Mouse (Mus musculus) kidney, postnatal 14 days (tissue): ENCODE data around the gene Rc3h2.

Source experiments
- DNase-seq: peaks from one replicate; pipeline ENCODE4 v3.0.0; 2022; ENCODE audit warnings: mixed read lengths

The Rc3h2 gene

DNA sequence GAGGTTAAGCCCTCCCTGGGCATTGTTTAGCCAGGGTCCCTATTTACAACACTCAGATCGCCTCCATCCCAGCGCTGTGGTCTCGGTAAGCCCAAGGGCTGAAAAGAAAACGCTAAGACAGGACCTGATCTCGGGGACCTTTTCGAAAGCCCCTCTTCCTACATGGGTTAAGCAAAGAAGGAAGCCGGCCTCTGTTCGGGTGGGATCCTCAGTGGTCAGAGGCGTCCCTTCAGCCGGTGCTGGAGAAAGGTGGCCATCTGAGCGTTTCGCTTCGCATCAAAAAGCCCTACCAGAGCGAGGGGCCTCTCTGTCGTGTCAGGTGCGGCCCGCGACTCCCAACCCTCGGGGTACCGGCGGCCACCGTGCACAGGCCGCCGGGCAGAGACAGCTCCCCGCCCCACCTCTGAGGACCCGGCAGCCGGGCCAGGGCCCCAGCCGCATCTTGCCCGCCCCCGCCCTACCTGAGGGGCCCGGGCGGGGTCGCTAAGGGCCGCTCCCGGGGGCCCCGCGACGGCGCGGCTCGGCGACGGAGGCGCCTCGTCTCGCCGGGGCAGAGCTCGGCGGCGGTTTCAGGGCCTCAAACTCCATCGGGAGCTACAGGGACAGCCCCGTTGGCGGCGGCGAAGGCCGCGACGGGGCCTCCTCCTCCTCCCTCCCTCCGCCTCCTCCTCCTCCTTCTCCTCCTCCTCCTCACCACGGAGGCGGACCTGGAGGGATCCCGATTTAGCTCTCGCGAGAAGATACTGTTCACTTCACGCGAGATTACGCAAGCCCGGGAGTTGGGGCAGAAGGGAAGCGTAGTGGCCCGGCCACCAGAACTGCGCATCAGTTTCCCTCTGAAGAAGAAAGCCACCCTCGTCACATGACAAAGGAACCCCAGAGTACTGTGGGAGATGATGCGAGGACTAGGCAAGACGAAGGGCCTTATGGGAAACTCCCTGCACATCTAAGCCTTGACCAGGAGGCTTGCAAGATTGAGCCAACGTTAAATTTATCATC lies at the start of gene Rc3h2:
Gene Rc3h2, minus strand, starts transcription at position 598 of the 999 bp plus-strand sequence.
- DNase-seq = peak; percentile 96

DNA sequence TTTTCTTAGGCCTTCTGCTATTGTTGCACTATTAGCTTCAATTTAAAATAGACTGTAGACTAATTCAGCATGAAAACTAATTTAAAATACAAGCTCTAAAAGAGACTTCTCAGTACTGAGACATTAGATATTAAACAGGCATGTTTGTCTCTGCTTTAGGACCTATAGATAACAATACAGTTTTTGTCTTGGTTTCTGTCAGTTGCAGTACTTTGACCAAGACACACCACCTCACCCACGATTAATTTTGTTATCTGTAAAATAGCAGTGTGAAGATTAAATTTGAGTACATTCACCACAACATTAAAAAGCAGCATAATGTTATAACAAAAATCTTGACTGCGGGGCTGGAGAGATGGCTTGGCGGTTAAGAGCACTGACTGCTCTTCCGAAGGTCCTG lies 43.6 kb upstream of the Rc3h2 start:
- no peak for DNase-seq

DNA sequence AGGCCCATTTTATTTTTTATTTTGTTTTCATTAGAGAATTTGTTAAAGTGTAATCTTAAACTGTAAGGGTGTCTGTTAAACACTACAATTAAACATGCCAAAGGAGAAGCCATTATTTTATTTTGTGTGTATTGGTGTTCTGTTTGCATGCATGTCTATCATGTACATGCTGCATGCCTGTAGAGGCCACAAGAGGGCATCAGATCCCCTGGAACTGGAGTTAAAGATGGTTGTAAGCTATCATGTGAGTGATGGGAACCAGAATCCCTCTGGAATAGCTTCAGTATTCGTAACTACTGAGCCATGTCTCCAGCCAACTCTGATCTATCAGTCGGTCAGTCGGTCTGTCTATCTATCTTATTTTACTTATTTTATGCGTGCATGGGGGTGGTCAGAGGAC lies 38.0 kb upstream of the Rc3h2 start:
- no peak for DNase-seq

DNA sequence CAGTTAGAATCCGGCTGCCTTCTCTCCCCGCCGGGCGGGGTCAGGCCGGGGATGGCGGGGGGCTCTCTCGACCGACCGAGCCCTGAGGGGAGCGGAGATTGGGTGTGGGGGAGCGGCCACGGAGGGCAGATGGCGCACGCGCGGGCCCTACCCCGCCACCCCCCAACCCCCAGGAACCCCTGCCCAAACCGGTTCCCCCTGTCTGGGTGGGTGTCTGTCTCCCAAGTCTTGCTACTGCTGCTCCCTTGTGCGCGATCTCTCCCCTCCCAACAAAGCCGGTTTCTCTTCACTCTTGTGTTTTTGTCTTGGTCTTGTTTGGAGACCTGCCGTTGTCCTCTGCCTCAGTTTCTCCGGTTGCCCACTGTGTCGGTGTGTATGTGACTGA lies 29.7 kb upstream of the Rc3h2 start:
- DNase-seq = no peak

DNA sequence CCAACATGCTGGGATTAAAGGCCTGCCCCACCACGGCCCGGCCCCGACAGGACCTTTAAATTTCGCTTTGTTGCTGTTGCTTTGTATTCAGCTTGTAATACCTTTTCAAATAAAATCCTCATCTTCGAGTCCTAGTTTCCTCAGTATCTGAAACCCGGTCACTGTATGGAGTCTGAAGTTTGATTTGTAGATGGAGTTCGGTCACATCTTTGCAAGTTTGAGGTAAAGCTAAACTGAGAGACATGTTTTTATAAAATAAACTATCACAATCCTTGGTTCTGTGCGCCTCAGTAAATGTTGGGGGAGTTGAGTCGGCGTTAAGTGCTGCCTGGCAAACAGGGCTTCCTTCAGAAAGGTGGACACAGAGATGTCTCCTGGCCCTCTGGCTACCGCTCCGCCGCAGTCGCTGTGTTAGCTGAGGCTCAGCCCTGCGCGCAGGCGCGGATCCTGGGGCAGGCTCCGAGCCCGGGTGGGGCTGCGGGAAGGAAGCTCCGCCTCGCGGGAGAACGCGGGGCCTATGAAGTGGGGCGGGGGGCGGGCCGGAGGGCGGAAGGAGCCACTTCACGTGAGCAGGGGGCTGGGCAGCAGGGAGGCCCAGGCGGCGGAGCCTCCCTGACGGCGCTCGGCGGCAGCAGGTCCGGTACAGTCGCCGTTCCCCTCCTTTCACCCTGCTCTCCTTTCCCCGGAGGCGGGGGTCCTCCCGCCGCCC lies 29.1 kb upstream of the Rc3h2 start:
- peak; percentile 96 for DNase-seq

DNA sequence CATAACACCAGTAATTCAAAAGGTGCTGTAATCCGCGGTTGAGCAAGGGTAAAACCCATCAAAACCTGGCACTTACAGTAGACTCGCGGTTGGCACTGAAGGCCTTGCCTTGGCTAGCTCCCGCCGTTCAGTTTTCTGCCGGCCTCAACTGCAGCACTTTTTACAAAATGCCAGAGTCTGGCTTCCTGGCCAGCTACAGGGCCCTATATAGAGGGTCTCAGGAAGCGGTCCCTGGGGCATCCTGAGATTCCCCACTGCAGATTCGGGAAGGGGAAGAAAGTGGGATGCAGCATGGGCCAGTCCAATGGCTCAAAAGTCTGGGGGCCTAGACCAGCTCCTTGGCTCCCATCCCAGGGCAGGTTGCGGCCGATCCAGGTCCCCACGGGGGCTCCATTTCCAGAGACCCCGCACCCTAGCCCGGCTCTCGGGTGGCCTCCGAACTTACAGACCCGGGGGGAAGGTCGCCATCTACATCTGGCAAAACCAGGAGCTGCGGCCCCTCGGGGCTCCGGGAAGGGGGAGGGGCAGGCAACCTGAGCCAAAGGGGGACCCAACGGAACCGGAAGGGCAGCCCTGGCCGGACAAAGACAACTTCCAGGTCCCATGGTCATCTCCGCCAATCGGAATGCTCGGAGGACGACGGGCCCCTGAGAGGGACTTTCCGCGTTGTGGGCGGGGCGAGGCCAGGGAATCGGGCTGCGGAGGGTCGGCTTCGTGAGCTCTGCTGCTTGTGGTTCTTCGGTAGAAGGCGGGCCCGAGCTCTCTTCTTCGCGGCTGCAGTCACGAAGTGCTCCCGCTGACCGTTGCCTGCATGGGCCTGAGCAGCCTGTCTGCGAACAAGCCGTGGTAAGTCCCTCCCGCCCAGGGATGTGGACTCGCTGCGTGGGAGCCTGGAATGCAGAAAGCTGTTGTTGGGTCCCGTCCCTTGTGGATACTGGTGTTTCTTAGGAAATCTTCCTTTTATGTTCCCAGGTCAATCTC lies 20.2 kb upstream of the Rc3h2 start, which contains the start of the genes Zbtb26, Zbtb6 and Rabgap1:
Gene Zbtb26, minus strand, starts transcription at position 525 of the 981 bp plus-strand sequence.
Gene Zbtb6, minus strand, starts transcription at position 561 of the 981 bp plus-strand sequence.
Gene Rabgap1, plus strand, starts transcription at position 669 of the 981 bp plus-strand sequence.
- peak; percentile 97 for DNase-seq

DNA sequence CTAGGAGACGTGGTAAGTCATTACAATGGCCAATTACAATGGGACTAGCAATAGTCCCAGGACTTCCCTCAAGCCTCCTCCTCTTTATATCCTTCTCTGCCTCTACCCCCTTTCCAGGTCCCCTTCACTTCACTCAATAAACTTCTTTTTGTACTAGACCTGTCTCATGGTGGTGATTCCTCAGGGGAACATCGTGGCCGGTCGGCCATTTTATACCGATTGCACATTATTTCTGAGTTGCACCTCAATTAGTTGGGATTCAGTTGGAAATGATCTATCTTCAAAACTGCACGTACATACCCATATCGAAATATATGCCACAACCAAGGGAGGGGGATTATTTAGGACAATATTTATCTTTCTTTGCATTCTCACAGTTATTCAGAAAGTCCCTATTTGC lies 8.9 kb upstream of the Rc3h2 start:
- no peak for DNase-seq

DNA sequence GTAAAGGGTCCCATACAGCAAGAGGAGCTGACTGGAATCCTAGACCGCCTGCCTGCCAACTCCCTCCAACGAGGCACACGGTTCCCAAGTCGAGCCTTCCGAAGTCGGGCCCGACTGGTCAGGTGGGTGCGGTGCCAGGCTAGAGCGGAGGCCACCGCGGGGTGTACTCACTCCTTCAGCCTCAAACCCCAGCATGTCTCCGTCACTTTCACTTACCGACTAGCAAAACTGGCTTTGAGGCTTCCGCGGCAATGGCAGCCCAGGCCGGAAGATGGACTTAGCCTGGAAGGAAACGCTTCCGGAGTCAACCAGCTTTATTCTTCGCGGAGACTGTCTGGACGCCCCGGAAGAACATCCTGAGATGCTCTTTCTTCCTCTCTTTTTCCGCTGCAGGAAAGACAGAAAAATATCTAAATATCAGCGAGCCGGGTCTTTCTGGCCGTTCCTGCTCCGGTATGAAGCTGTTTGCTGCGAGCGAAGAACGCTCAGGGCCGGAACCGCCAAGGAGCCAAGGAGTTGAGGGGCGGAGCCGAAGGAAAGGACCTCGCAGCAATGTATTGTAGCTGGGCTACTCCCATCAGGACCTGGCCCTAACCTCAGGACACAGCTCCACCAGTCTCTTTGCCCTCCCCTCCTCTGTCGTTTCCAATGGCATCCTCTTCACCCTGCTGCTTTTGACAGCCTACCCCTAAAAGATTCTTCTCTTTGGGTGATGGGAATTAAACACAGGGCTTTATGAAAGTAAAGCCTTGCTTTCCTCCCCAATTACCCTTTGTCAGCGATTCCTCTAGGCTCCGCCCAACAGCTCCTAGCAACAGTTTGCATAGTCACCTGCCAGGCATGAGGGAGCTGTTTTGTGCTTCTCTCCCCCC lies 8.1 kb upstream of the Rc3h2 start:
- DNase-seq = peak; percentile 92

DNA sequence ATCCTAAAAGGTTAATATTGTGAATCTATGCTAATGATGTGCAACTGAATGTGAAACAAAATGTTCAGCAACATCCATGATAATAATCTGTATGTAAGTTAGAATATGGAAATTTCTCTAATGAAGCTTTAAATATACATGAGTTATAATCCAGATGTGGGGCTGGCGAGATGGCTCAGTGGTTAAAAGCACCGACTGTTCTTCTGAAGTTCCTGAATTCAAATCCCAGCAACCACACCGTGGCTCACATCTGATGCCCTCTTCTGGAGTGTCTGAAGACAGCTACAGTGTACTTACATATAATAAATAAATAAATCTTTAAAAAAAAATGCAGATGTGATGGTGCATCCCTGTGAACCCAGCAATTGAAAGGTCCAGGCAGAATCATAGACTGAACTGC lies 968 bp upstream of the Rc3h2 start:
- no peak for DNase-seq

DNA sequence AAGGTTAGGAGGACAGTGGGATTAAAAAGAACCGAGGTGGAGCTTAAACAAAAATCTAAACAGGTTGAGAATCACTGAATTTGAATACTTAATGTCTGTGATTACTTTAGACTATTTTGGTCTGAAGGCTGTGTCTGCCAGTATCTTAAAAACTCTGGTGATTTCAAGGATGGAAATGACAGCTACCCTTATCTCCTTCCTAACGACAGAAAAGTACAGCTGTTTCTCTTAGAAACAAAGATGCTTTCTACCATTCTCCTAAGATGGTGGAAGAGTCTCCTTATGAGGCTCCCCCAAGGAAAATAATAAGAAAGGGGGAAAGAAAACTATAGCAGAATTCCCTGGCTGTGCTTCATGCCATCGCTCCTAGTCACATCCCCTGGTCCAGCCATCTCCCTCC lies 800 bp downstream of the Rc3h2 start:
- no peak for DNase-seq

DNA sequence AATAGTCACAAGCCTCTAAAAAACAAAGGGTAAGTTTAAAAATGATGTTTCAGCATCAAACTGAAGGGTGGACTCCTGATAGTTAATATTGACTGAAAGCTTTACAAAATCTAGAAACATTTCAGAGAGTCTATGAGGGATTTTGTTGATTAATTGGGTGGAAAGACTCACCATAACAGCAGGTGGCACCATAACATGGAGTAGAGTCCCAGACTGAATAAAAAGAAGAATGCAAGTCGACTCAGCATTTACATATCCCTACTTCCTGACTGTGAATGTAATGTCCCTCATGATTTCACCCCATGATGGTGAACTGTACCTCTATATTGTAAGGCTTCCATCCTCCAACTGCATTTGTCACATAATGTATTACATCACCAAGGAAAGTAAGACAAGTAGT lies 27.2 kb downstream of the Rc3h2 start:
- DNase-seq = no peak

DNA sequence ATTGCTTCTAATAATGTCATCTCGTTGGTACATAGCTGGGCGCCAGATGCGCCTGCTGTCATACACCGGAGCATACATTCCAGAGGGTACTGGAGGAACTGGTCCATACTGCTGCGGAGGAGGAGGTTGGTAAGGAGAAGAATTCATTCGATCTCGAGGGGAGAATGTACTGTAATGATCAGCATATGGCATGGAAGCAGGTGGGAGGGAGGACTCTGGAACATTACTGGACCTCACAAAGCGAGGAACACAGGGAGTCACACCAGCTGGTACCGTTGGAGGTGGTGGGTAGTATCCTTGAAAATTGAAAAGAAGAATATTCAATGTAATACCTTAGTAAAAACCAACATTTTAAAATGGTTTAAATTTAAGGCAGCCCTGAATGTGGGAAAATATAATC lies 39.8 kb downstream of the Rc3h2 start:
- no peak for DNase-seq

DNA sequence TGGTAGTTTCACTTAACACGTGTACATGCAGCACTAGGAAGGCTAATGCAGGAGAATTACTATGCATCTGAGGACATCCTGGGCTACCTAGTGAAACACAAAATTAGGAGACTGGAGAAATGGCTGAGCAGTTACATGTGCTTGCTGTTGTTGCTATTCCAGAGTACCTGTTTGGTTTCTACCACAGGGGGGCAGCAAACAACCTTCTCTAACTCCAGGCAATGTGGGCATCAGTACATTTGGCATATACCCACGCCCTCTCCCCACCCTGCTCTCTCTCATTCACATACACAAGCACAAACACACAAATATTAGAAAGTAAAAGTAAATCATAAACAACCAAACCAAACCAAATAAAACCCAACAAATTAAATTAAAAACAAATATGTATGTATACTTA lies 42.5 kb downstream of the Rc3h2 start:
- DNase-seq = peak; percentile 64

DNA sequence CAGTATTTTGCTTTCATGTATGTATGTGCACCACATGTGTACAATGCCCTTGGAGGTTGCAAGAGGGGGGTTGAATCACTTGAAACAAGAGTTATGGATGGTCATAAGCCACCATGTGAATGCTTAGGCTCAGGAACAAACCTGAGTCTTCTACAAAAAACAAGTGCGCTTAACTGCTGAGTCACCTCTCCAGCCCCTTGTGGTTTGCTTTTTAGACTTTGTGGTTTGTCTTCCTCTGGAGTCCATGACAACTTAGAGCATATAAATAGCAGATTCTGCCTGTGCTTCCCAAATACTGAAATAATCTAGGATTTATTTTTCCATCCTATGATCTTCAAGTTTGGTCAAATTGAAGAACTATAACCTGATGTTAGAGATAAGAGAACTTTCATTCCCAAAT lies 46.7 kb downstream of the Rc3h2 start:
- DNase-seq = no peak

DNA sequence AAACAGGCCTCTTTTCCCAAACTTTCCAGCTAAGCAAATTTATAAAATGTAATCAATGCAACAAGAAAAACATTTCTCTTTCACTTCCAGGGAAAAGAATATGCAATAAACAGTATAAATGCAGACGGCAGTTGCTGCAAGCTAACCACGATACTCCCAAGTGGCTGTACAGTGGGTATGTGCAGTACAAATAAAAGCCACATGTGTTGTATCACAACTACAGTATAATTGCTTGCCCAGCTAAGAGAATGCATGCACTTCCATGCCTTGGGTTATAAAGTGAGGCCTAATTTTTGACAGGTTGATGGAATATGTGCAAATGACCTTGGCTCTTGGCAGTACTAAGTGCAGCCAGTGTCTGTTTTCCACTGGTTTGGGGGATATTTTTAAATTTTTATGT lies 52.1 kb downstream of the Rc3h2 start:
- DNase-seq = no peak

DNA sequence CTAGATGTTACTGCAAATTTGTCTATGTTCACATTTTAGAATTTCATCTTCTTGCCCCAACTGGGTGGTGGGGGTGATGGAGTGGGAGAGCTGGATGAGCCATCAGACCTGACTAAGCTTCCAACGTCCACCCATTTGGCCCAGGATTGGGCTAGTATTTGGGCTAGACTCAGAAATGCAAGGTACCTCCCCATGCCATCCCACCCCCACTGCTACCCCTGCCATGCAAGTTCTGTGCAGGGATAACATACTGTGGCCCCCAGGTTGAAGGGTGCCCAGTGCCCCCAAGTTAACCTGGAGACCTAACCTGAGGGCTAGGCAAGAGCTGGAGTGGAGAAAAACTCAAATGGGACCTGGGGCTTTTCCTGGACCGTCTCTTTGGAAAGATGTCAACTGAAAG lies 62.8 kb downstream of the Rc3h2 start:
- DNase-seq = no peak

DNA sequence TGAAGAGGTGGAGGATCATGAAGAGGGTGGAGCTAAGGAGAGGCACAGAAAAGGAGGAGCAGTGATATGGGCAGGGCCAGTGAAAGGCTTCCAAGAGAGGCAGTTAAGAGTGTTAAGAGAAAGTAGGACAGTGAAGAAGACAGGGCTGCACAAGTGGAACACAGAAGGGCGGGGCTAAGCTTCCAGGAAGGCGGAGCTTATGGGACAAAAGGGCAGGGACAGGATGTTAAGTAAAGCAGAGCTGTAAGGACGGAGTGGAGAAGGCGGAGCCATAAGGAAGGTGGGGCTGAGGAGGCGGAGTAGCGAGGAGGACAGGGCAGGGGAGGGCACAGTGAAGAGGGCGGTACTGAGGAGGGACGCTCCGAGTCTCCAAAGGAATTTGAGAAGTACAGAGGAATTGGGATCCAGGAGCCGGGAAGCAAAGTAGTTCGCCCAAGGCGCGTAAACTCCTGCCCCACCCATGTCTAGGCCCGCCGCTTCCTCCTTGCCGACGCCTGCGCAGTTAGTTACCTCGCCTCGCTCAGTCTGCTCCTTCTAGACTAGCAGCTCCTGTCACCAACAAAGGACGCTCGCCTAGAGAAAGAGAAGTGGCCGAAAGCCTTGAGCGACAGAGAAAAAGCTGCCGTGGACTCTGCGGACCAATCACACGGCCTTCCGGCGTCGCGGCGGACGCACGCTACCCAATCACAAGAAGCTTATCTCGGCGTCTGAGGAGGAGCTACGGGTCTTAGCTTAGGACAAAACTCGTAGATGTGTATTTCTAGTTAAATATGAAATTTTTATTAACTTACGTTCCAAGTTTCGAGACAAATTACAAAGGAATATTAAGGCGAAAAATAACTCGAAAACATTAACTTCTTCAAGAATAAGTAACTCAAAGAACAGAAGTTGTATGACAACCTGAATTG lies 63.8 kb downstream of the Rc3h2 start, which contains the start of gene Pdcl:
Gene Pdcl, minus strand, starts transcription at position 700 of the 908 bp plus-strand sequence.
- peak; percentile 94 for DNase-seq

DNA sequence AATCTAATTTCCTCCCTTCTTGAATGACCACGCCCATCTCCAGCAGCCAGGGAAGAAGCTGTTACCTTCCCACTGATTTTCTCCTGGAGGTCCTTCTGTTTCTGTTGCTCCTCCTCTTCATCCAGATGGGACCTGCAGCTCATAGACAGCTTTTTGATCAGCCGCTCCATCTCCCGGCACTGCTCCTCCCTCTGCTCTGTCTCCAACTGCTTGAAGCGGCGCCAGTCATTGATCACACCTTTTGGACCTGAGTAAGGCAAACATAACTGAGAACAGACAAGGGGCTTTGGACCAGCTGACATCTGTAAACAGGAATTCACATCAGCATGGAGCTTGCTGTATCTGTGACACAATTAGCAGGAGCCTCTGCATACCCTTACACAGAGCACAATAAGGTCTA lies 67.1 kb downstream of the Rc3h2 start:
- no peak for DNase-seq

DNA sequence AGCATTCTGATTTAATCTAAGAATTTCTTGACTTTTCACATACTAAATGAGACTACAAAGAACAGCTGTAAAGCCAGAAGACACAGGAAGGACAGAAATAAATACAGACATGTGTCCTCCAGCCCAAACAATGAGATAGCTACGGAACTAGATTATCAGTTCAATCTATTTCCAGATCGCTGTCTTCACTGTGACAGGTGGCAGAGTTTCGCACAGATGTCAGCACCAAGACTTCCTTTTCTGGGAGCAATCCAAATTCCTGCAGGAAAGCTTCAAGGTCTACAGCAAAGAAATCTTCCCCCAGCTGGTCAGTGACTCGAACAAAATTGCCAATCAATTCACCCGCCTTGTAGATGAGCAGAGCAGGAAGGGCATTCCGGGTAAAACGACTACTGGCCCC lies 71.0 kb downstream of the Rc3h2 start:
- peak; percentile 45 for DNase-seq

DNA sequence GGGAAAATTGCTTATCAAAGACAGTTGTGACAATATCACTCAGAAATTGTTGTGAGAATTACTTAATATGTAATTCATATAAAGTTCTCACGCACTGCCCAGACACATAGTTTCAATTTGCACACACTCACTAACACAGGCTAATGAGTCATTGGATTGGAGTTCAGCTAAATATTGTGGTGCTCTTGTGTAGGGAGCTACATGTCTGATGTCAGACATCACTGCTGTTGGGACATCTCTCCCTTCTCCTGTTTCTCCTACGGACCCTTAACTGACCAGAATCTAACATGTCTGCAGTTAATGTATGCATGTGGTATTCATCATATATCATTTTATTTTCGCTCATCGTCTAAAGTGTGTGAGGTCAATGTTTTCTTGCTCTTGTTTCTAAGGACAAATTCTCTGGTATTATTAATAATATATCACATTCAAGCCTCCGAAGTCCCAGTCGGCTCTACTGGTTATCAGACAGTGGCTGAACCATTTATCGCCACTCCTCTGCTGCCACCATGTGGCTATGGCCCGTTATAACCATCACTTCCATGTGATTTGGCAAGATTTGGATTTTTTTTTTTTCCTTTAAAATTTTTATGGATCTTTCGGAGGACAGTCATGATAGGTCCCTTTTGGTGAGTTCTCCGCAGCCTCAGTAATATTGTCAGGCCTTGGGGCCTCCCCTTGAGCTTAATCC lies 84.1 kb downstream of the Rc3h2 start:
- peak; percentile 56 for DNase-seq
